In genomic region chr1:135173311-135173710, GRCm38 (mm10) we compare ENCODE assay signal across 35 mouse cellular contexts. TPM values are rescaled to one million over a fixed set of nuclear protein-coding genes. Genes with fewer than 3 reads are reported as not detected.
"Had no signal": no experiment of that assay in that cellular context is flagged by ENCODE, and none has a peak within 500 bp of the region (broad histone marks: within the 10 kb centered on the region; RNA-seq: fewer than 3 reads in every experiment).

No protein-coding gene starts in this region.

- H3K4me3 ChIP-seq: heart, adult 2 months; heart, embryonic 10.5 days; heart, embryonic 12.5 days; heart, embryonic 13.5 days; heart, embryonic 15.5 days; hindbrain, embryonic 10.5 days; hindbrain, embryonic 12.5 days; hindbrain, embryonic 13.5 days; hindbrain, embryonic 15.5 days; intestine, embryonic 15.5 days; layer of hippocampus, adult 2 months; left cerebral cortex, adult 2 months had no signal

- DNase-seq: heart, adult 2 months; heart, postnatal 10 days; heart, postnatal 14 days; heart, postnatal 36 days; heart, postnatal 4 days; kidney, adult 11 months; kidney, adult 9 months; kidney, postnatal 14 days; kidney, postnatal 4 days; layer of hippocampus, adult 9-11 months; layer of hippocampus, postnatal 36 days had no signal

- H3K27me3 ChIP-seq: hindbrain, embryonic 12.5 days; hindbrain, embryonic 13.5 days; hindbrain, embryonic 15.5 days; intestine, embryonic 15.5 days had no signal

- H3K4me2 ChIP-seq: heart, embryonic 11.5 days; heart, embryonic 12.5 days; heart, embryonic 13.5 days; heart, embryonic 15.5 days; hindbrain, embryonic 12.5 days; hindbrain, embryonic 13.5 days; hindbrain, embryonic 14.5 days; hindbrain, embryonic 15.5 days; intestine, embryonic 15.5 days had no signal

- H3K9ac ChIP-seq: heart, embryonic 12.5 days; heart, embryonic 13.5 days; heart, embryonic 15.5 days; hindbrain, embryonic 12.5 days; hindbrain, embryonic 13.5 days; hindbrain, embryonic 14.5 days; hindbrain, embryonic 15.5 days; intestine, embryonic 15.5 days had no signal

- ATAC-seq: hindbrain, embryonic 16.5 days; hindbrain, postnatal 0 days; inflammation-experienced regulatory T-cells, adult 6 months; intestine, embryonic 15.5 days; intestine, embryonic 16.5 days; intestine, postnatal 0 days had no signal

- H3K4me1 ChIP-seq: hindbrain, embryonic 10.5 days; hindbrain, embryonic 12.5 days had no signal

- H3K27ac ChIP-seq: heart, adult 2 months; heart, embryonic 10.5 days; heart, embryonic 13.5 days; heart, embryonic 15.5 days; hindbrain, embryonic 10.5 days; hindbrain, embryonic 12.5 days; hindbrain, embryonic 13.5 days; hindbrain, embryonic 14.5 days; hindbrain, embryonic 15.5 days; hindbrain, postnatal 0 days; intestine, embryonic 15.5 days; kidney, postnatal 0 days; layer of hippocampus, adult 2 months; left cerebral cortex, adult 2 months had no signal

- H3K36me3 ChIP-seq: heart, embryonic 10.5 days; heart, embryonic 12.5 days; heart, embryonic 13.5 days; heart, embryonic 15.5 days; hindbrain, embryonic 10.5 days; hindbrain, embryonic 12.5 days; hindbrain, embryonic 13.5 days; hindbrain, embryonic 15.5 days; intestine, embryonic 15.5 days had no signal

- H3K9me3 ChIP-seq: heart, embryonic 10.5 days; heart, embryonic 12.5 days; heart, embryonic 13.5 days; heart, embryonic 15.5 days; hindbrain, embryonic 10.5 days; hindbrain, embryonic 13.5 days; hindbrain, embryonic 15.5 days; intestine, embryonic 15.5 days had no signal

RNA-seq across cellular contexts. Expression of gene Gpr37l1, which starts 5.8 kb away (rescaled TPM):
- polyA plus RNA-seq: heart, embryonic 10.5 days; heart, embryonic 11.5 days; heart, embryonic 12.5 days; heart, embryonic 13.5 days; heart, embryonic 14.5 days; heart, embryonic 15.5 days; heart, embryonic 16.5 days; heart, postnatal 0 days; hindbrain, embryonic 10.5 days; hindbrain, embryonic 11.5 days; inflammation-experienced regulatory T-cells, adult 6 months; kidney, embryonic 14.5 days; kidney, postnatal 0 days had no signal
